Mouse (Mus musculus): Measurements from ENCODE around the gene Aven.

DNA sequence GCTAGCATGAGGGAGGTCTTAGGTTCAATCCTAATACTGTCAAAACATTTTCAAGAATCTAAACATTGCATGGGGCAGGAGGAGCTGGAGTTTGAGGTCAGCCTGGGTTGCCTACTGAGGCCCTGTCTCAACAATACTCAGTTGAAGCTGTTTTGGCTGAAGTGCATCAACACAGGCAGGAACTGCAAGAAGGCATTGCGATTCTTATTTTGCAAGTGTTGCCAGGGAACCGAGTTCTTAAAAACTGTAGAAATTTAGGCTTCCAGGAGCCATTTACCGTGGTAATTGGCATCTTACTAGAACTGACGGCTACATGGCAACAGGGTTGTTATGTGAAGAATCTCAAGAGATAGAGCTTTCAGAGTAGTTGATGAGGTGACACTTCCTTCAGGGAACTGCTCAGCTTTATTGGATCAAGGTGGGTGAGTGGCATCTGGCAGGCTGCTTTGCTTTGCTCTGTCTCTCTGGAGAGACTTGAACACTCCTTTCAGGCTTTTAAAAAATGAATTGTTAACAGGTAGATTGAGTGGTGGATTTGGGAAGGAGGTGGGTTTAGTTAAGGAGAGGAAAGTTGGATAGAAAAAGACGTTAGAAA is 14.2 kb downstream of the Aven start:
- TF ChIP-seq CTCF (IDR thresholded peaks at IDR 0.05; ENCODE audit: insufficient read depth, low read depth, low read length) (no peak), POLR2A (IDR thresholded peaks at IDR 0.05; ENCODE audit: insufficient read depth, low read depth, low read length) (no peak)

Measured in olfactory bulb, adult 2 months (tissue).